Mouse (Mus musculus): ENCODE measurements around the gene Gucy2d. TPM values are rescaled to one million over a fixed set of nuclear protein-coding genes. Genes with fewer than 3 reads are reported as not detected.

The Gucy2d gene
- total RNA-seq, 2 experiments from 2014 or later = not detected

GRCm38 (mm10) chr7:98447585-98448308 is 7.5 kb downstream of the Gucy2d start:
- DNase-seq = peak in 1 of 2 experiments; percentile 36

GRCm38 (mm10) chr7:98448309-98448630 is 8.1 kb downstream of the Gucy2d start:
- DNase-seq = no peak

GRCm38 (mm10) chr7:98449696-98450095 is 9.5 kb downstream of the Gucy2d start:
- no peak for DNase-seq

- DNase-seq = peak; percentile 21 to 63
Observed at GRCm38 (mm10) chr7:98454397-98455120, 14.3 kb downstream of the Gucy2d start.

GRCm38 (mm10) chr7:98460319-98460718 is 20.1 kb downstream of the Gucy2d start:
- DNase-seq = no peak

- DNase-seq = peak; percentile 27 to 45
Observed at GRCm38 (mm10) chr7:98469089-98469488, 28.9 kb downstream of the Gucy2d start.

- peak in 1 of 2 experiments; percentile 42 for DNase-seq
Observed at GRCm38 (mm10) chr7:98472529-98472928, 32.3 kb downstream of the Gucy2d start.

GRCm38 (mm10) chr7:98474558-98474957 is 34.3 kb downstream of the Gucy2d start:
- no peak for DNase-seq

GRCm38 (mm10) chr7:98477153-98477552 is 36.9 kb downstream of the Gucy2d start:
- no peak for DNase-seq

- DNase-seq = no peak
Observed at GRCm38 (mm10) chr7:98480481-98480880, 40.3 kb downstream of the Gucy2d start.

GRCm38 (mm10) chr7:98481066-98481734 is 41.0 kb downstream of the Gucy2d start:
- peak; percentile 85 to 91 for DNase-seq

GRCm38 (mm10) chr7:98481861-98482260 is 41.6 kb downstream of the Gucy2d start:
- DNase-seq = no peak

GRCm38 (mm10) chr7:98482551-98483267 is 42.5 kb downstream of the Gucy2d start:
- peak in 1 of 2 experiments; percentile 34 for DNase-seq

GRCm38 (mm10) chr7:98483268-98483607 is 43.0 kb downstream of the Gucy2d start:
- DNase-seq = no peak

- no peak for DNase-seq
Observed at GRCm38 (mm10) chr7:98484878-98485277, 44.7 kb downstream of the Gucy2d start.

GRCm38 (mm10) chr7:98485508-98485907 is 45.3 kb downstream of the Gucy2d start:
- DNase-seq = no peak

GRCm38 (mm10) chr7:98486471-98486917 is 46.3 kb downstream of the Gucy2d start:
- no peak for DNase-seq

- no peak for DNase-seq
Observed at GRCm38 (mm10) chr7:98487202-98487980, 47.2 kb downstream of the Gucy2d start.

GRCm38 (mm10) chr7:98488398-98489130 is 48.3 kb downstream of the Gucy2d start:
- DNase-seq = no peak

- DNase-seq = no peak
Observed at GRCm38 (mm10) chr7:98489131-98489530, 48.9 kb downstream of the Gucy2d start, which contains the start of gene Lrrc32. Gene Lrrc32, plus strand, starts transcription at chr7:98489283.

GRCm38 (mm10) chr7:98489623-98490084 is 49.4 kb downstream of the Gucy2d start:
- peak; percentile 86 to 91 for DNase-seq

Data from adrenal gland, postnatal 36 days (tissue).